Mouse (Mus musculus) heart, embryonic 10.5 days (tissue): ENCODE data around the gene Cpne5. TPM values are rescaled to one million over a fixed set of nuclear protein-coding genes. Genes with fewer than 3 reads are reported as not detected.
A peak's percentile ranks its signal among the peaks of the same experiment; 100 is the strongest.

Source experiments
- DNase-seq: peaks from one replicate; pipeline ENCODE4 v3.0.0-alpha.2; 2017; ENCODE audit warnings: low spot score
- H3K27ac ChIP-seq: fragments of 300-500 bp; sonication (generic); 2 replicates; pipeline ENCODE4 v1.5.1; 2016; ENCODE audit warnings: mild to moderate bottlenecking
- H3K27me3 ChIP-seq: fragments of 300-500 bp; sonication (generic); 2 replicates; pipeline ENCODE4 v1.6.1; 2016; ENCODE audit warnings: mild to moderate bottlenecking; ENCODE audit not compliant: poor library complexity, insufficient read depth, severe bottlenecking
- H3K36me3 ChIP-seq: fragments of 300-500 bp; sonication (generic); 2 replicates; pipeline ENCODE4 v1.6.1; 2016; ENCODE audit warnings: mild to moderate bottlenecking, moderate library complexity
- H3K4me1 ChIP-seq: fragments of 300-500 bp; sonication (generic); 2 replicates; pipeline ENCODE4 v1.6.1; 2016; ENCODE audit warnings: mild to moderate bottlenecking
- H3K4me3 ChIP-seq: fragments of 300-500 bp; sonication (generic); 2 replicates; pipeline ENCODE4 v1.5.1; 2016; ENCODE audit warnings: mild to moderate bottlenecking, moderate library complexity
- H3K9me3 ChIP-seq: fragments of 300-500 bp; sonication (generic); 2 replicates; pipeline ENCODE4 v1.6.1; 2016; ENCODE audit warnings: mild to moderate bottlenecking, moderate library complexity
- WGBS: fragments of 180-500 bp; shearing (Covaris S2); methylation state at CpG from one replicate; pipeline ENCODE4 v1.1.7; 2016; 5-methylcytosine and 5-hydroxymethylcytosine counted together
- polyA plus RNA-seq: library from polyadenylated mRNA; unstranded; fragments of >200 nt; fragmentation: Nextera tagmentation; extraction: Ambion mirVana; gene quantifications from 2 replicates; pipeline ENCODE4 v1.2.1, GENCODE M21; 2016

Gene Cpne5
- polyA plus RNA-seq, 1 experiment from 2014 or later, result 18.0 TPM

DNA sequence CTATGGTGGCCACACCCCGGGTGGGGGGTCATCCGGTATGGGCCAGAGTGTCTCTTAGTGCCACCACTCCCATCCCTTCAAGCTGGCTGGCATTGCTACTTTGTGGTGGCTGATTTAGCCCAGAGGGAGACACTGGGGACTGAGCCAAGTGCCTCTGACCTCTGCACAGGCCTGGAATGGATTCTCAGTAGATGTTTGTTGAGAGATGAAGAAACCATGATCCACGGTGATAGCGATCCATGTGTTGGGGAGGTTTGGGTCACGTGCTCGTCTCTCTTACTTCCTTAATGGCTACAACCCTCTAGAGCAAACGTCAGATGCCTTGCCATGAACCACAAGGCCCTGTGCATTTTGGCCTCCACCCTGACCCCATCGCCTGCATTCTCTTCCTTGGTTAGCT is 81.1 kb downstream of the Cpne5 start:
- H3K4me3 ChIP-seq, result no peak overlapping the region
- H3K36me3 ChIP-seq, result peaks cover 17% of the 10 kb centered on the region
- peaks cover 15% of the 10 kb centered on the region for H3K4me1 ChIP-seq
- H3K27me3 ChIP-seq, result no peaks in the 10 kb centered on the region
- 85% methylated on average over 8 of the region's 8 CpGs for WGBS
- H3K9me3 ChIP-seq, result peaks cover 10% of the 10 kb centered on the region
- no peak for DNase-seq
- no peak overlapping the region for H3K27ac ChIP-seq

DNA sequence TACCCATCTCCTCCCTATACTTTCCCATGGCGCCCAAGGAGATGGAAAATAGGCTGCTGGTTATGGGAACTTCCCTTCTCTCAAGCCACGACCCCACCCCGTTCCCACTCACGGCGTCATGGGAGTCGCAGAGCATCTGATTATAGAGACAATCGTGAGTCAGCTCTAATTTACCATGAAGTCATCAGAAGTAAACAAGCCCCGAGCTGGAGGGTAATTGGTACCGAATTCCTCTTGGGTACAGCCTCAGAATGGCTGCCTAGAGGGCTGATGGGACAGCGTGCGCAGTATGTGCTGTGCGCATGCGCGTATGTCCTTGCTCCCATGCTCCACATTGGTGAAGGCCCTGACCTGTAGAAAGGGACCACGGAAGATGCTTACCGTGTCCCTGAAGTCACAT is 81.6 kb downstream of the Cpne5 start:
- 86% methylated on average over 16 of the region's 16 CpGs for WGBS
- DNase-seq, result no peak
- peaks cover 15% of the 10 kb centered on the region for H3K4me1 ChIP-seq

GRCm38 (mm10) chr17:29155355-29156135 is 82.4 kb downstream of the Cpne5 start:
- no peaks in the 10 kb centered on the region for H3K27me3 ChIP-seq
- H3K9me3 ChIP-seq, result no peaks in the 10 kb centered on the region; the same call in 1 of the 2 replicates
- WGBS, result 80% methylated on average over 12 of the region's 12 CpGs
- 0 out of 2 replicates have a peak overlapping the region, but pooled peaks have one; percentile 12 for H3K27ac ChIP-seq
- H3K36me3 ChIP-seq, result peaks cover 3% of the 10 kb centered on the region
- H3K4me1 ChIP-seq, result peaks cover 15% of the 10 kb centered on the region
- no peak overlapping the region for H3K4me3 ChIP-seq
- no peak for DNase-seq

More for the DNA sequence above, 81.6 kb downstream of the Cpne5 start:
- Histone ChIP-seq H3K27me3 (no peaks in the 10 kb centered on the region), H3K36me3 (peaks cover 12% of the 10 kb centered on the region), H3K4me3 (no peak overlapping the region), H3K9me3 (peaks cover 6% of the 10 kb centered on the region), H3K27ac (no peak overlapping the region)

DNA sequence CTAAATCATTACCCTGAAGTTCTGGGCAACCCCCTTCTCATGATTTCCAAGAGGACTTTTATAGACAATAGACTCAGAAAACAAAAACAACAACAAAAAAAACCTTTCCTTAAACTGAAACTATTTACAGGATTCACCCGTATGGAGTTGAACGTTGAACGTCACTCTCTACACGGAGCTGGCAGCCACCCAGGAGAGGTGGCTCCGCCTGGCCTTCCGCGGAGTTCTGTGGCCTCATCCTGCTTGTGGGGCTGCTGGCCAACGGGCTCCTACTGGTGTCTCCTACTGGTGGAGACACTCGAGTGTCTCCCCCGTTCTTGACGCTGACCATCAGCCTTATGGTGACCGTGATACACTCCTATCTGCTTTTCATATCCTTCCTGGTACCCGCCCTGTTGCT is 83.7 kb downstream of the Cpne5 start:
- Histone ChIP-seq H3K27me3 (no peaks in the 10 kb centered on the region), H3K27ac (no peak overlapping the region), H3K4me3 (no peak overlapping the region), H3K9me3 (no peaks in the 10 kb centered on the region), H3K36me3 (no peaks in the 10 kb centered on the region), H3K4me1 (peaks cover 21% of the 10 kb centered on the region)
- 83% methylated on average over 13 of the region's 13 CpGs for WGBS
- DNase-seq, result no peak

DNA sequence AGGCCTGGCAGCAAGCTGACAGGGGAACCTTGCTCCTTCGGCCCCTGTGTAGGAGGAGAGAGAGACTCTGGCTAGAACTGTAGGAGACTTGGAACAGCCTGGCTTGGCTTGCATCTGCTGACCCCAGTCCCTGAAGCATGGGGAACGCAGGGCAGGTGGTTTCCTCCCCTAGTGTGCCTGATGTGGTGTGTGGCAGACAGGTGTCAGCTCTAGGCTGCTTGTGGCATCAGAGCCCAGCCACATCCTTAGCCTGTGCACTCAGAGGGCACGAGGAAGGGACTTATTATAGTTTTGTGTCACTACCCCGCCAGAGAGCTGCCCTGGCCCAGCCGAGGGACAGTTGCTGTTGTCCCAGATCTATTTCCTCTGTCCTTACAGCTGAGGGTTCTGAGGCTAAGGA is 85.4 kb downstream of the Cpne5 start:
- H3K4me3 ChIP-seq, result no peak overlapping the region
- no peak overlapping the region for H3K27ac ChIP-seq
- DNase-seq, result no peak
- no peaks in the 10 kb centered on the region for H3K36me3 ChIP-seq
- H3K4me1 ChIP-seq, result peaks cover 28% of the 10 kb centered on the region
- H3K27me3 ChIP-seq, result no peaks in the 10 kb centered on the region
- no peaks in the 10 kb centered on the region for H3K9me3 ChIP-seq
- WGBS, result 71% methylated on average over 5 of the region's 5 CpGs

- 0 out of 2 replicates have a peak overlapping the region, but pooled peaks have one; percentile 12 for H3K27ac ChIP-seq
- no peaks in the 10 kb centered on the region for H3K27me3 ChIP-seq
- WGBS, result 68% methylated on average over 7 of the region's 7 CpGs
- no peak for DNase-seq
- peaks cover 24% of the 10 kb centered on the region for H3K4me1 ChIP-seq
- no peaks in the 10 kb centered on the region for H3K9me3 ChIP-seq
- no peaks in the 10 kb centered on the region for H3K36me3 ChIP-seq
- H3K4me3 ChIP-seq, result no peak overlapping the region
Measured at GRCm38 (mm10) chr17:29149766-29150165, 88.2 kb downstream of the Cpne5 start.

DNA sequence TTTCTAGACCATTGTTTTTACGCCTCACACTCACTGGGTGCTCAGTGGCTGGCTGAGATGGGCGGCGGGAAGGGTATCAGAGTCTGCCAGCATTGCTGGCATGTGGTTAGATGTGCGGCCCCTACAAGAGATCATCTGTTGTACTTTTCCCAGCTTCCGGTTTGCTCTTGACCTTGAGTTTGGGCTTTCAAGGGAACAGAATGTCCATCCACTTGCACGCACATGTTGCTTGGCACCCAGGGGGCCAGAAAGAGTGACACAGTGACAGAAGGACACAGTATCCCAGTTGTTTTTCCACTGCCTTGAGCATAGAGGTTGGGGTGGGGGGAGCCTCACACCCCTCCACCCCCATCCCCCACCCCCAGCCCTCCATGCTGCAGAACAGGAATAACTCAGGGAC is 90.2 kb downstream of the Cpne5 start:
- no peak overlapping the region for H3K4me3 ChIP-seq
- no peak for DNase-seq
- peaks cover 30% of the 10 kb centered on the region for H3K4me1 ChIP-seq
- no peaks in the 10 kb centered on the region for H3K27me3 ChIP-seq
- H3K9me3 ChIP-seq, result no peaks in the 10 kb centered on the region
- 76% methylated on average over 6 of the region's 6 CpGs for WGBS
- H3K36me3 ChIP-seq, result no peaks in the 10 kb centered on the region
- peak overlapping the region; percentile 43 for H3K27ac ChIP-seq

- H3K4me1 ChIP-seq, result peaks cover 26% of the 10 kb centered on the region
- WGBS, result 69% methylated on average over 14 of the region's 14 CpGs
- no peak for DNase-seq
Measured at GRCm38 (mm10) chr17:29147273-29147672, 90.7 kb downstream of the Cpne5 start.

DNA sequence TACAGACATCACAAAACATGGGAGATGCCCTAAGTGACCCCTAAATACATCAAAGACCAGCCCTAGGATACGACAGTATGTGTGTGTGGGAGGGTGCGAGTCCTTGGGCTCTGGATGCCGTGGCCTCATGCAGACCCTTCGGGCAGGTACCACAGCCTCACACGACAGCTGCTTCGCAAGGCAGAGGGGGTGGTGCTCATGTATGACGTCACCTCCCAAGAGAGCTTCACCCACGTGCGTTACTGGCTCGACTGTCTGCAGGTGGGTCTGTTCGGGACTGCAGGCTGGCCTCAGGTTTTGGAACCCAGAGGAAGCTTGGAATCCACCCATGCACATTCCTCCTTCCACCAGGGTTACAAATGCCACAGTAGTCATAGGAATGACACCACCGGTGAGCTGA is 92.9 kb downstream of the Cpne5 start:
- peaks cover 26% of the 10 kb centered on the region for H3K4me1 ChIP-seq
- H3K27ac ChIP-seq, result no peak overlapping the region
- 87% methylated on average over 12 of the region's 12 CpGs for WGBS
- no peaks in the 10 kb centered on the region for H3K36me3 ChIP-seq
- no peaks in the 10 kb centered on the region for H3K9me3 ChIP-seq
- no peak for DNase-seq
- H3K27me3 ChIP-seq, result no peaks in the 10 kb centered on the region
- H3K4me3 ChIP-seq, result no peak overlapping the region

More at GRCm38 (mm10) chr17:29147273-29147672, 90.7 kb downstream of the Cpne5 start:
- no peaks in the 10 kb centered on the region for H3K9me3 ChIP-seq
- H3K36me3 ChIP-seq, result no peaks in the 10 kb centered on the region
- no peak overlapping the region for H3K4me3 ChIP-seq
- H3K27me3 ChIP-seq, result no peaks in the 10 kb centered on the region
- H3K27ac ChIP-seq, result peak overlapping the region; percentile 43; the same call in 1 of the 2 replicates

GRCm38 (mm10) chr17:29143266-29143665 is 94.7 kb downstream of the Cpne5 start:
- H3K36me3 ChIP-seq, result no peaks in the 10 kb centered on the region
- no peak overlapping the region for H3K4me3 ChIP-seq
- DNase-seq, result no peak
- H3K9me3 ChIP-seq, result no peaks in the 10 kb centered on the region
- 81% methylated on average over 8 of the region's 8 CpGs for WGBS
- H3K4me1 ChIP-seq, result peaks cover 20% of the 10 kb centered on the region
- H3K27me3 ChIP-seq, result no peaks in the 10 kb centered on the region
- no peak overlapping the region for H3K27ac ChIP-seq

- H3K27ac ChIP-seq, result no peak overlapping the region
- DNase-seq, result no peak
Measured at GRCm38 (mm10) chr17:29141577-29141976, 96.4 kb downstream of the Cpne5 start.

GRCm38 (mm10) chr17:29137906-29138305 is 100.1 kb downstream of the Cpne5 start:
- no peak for DNase-seq
- peaks cover 15% of the 10 kb centered on the region for H3K4me1 ChIP-seq
- no peaks in the 10 kb centered on the region; the same call in none of the 2 replicates for H3K27me3 ChIP-seq
- H3K27ac ChIP-seq, result no peak overlapping the region
- H3K36me3 ChIP-seq, result no peaks in the 10 kb centered on the region
- WGBS, result 69% methylated on average over 7 of the region's 7 CpGs
- H3K9me3 ChIP-seq, result no peaks in the 10 kb centered on the region
- no peak overlapping the region for H3K4me3 ChIP-seq

More at GRCm38 (mm10) chr17:29141577-29141976, 96.4 kb downstream of the Cpne5 start:
- no peaks in the 10 kb centered on the region for H3K36me3 ChIP-seq
- H3K4me3 ChIP-seq, result no peak overlapping the region
- no peaks in the 10 kb centered on the region for H3K9me3 ChIP-seq
- H3K27me3 ChIP-seq, result no peaks in the 10 kb centered on the region; the same call in 1 of the 2 replicates
- peaks cover 8% of the 10 kb centered on the region for H3K4me1 ChIP-seq
- 87% methylated on average over 3 of the region's 3 CpGs for WGBS

GRCm38 (mm10) chr17:29136236-29136635 is 101.7 kb downstream of the Cpne5 start:
- Histone ChIP-seq H3K27ac (no peak overlapping the region), H3K9me3 (no peaks in the 10 kb centered on the region), H3K4me3 (no peak overlapping the region), H3K27me3 (no peaks in the 10 kb centered on the region; the same call in none of the 2 replicates), H3K4me1 (peaks cover 15% of the 10 kb centered on the region), H3K36me3 (no peaks in the 10 kb centered on the region)
- 74% methylated on average over 6 of the region's 6 CpGs for WGBS
- no peak for DNase-seq
